Mouse (Mus musculus) intestine, postnatal 0 days (tissue): ENCODE results near the gene Fam118b. TPM values are rescaled to one million over a fixed set of nuclear protein-coding genes. Genes with fewer than 3 reads are reported as not detected.

Source experiments
- ATAC-seq: fragments of 200-750 bp; cut with Nextera tagmentation; 2 replicates; pipeline ENCODE4 v1.8.0; 2017; ENCODE audit warnings: mild to moderate bottlenecking, moderate TSS enrichment, moderate library complexity
- H3K27ac ChIP-seq: fragments of 300-500 bp; sonication (generic); 2 replicates; pipeline ENCODE4 v1.5.1; 2014; ENCODE audit warnings: mild to moderate bottlenecking, low read depth, low read length, moderate library complexity
- H3K27me3 ChIP-seq: fragments of 300-500 bp; sonication (generic); replicated peaks from 2 replicates; pipeline ENCODE4 v1.6.1; 2014; ENCODE audit warnings: low read length, mixed read lengths; ENCODE audit not compliant: control insufficient read depth, insufficient read depth
- H3K36me3 ChIP-seq: fragments of 300-500 bp; sonication (generic); 2 replicates; pipeline ENCODE4 v1.6.1; 2014; ENCODE audit warnings: mild to moderate bottlenecking, moderate library complexity; ENCODE audit not compliant: control insufficient read depth, insufficient read depth
- H3K4me1 ChIP-seq: fragments of 300-500 bp; sonication (generic); replicated peaks from 2 replicates; pipeline ENCODE4 v1.6.1; 2014; ENCODE audit warnings: antibody characterized with exemption, low read length, mixed read lengths; ENCODE audit not compliant: control insufficient read depth, insufficient read depth
- H3K4me2 ChIP-seq: fragments of 300-500 bp; sonication (generic); replicated peaks from 2 replicates; pipeline ENCODE4 v1.6.1; 2014; ENCODE audit warnings: low read depth, mild to moderate bottlenecking, moderate library complexity
- H3K4me3 ChIP-seq: fragments of 300-500 bp; sonication (generic); 2 replicates; pipeline ENCODE4 v1.5.1; 2014; ENCODE audit warnings: low read depth, low read length
- H3K9ac ChIP-seq: fragments of 300-500 bp; sonication (generic); 2 replicates; pipeline ENCODE4 v1.6.1; 2014; ENCODE audit warnings: mild to moderate bottlenecking, low read depth, low read length
- H3K9me3 ChIP-seq: fragments of 300-500 bp; sonication (generic); 2 replicates; pipeline ENCODE4 v1.6.1; 2016; ENCODE audit warnings: mixed run types; ENCODE audit not compliant: control insufficient read depth
- CTCF ChIP-seq: sonication (generic); IDR thresholded peaks from 2 replicates; pipeline ENCODE4 v1.5.1; 2016; ENCODE audit warnings: low read depth, mild to moderate bottlenecking, control low read depth, antibody characterized with exemption, moderate library complexity
- whole genome bisulfite sequencing: fragments of 180-500 bp; shearing (Covaris S2); extraction: QIAGEN DNeasy Blood & Tissue Kit; methylation state at CpG from one replicate; pipeline ENCODE4 v1.1.7; 2014; 5-methylcytosine and 5-hydroxymethylcytosine counted together
- polyA plus RNA-seq: library from polyadenylated mRNA; unstranded; fragments of >200 nt; fragmentation: Nextera tagmentation; extraction: Ambion mirVana; gene quantifications from 2 replicates; pipeline ENCODE4 v1.2.1, GENCODE M21; 2015

The Fam118b gene
- polyA plus RNA-seq, 1 experiment from 2014 or later: 73.5 TPM

DNA sequence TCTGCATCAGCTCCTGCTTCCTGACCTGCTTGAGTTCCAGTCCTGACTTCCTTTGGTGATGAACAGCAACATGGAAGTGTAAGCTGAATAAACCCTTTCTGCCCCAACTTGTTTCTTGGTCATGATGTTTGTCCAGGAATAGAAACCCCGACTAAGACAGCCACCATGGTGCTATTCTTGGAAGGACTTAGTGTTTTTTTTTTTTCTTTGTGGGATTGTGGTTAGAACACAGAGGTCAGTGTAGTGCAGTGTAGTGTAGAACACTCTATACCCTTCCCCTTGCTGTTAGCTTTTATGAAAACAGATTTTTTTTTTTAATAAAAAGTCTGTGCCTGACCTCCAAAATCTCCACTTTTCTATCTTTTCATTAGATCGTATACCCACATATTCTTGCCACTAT is 84.8 kb downstream of the Fam118b start:
- Histone ChIP-seq H3K4me1 (no peaks in the 10 kb centered on the region), H3K9ac (no peak overlapping the region), H3K27me3 (no peaks in the 10 kb centered on the region), H3K36me3 (peaks cover 9% of the 10 kb centered on the region; the same call in 1 of the 2 replicates), H3K27ac (no peak overlapping the region), H3K4me2 (no peak overlapping the region), H3K9me3 (no peaks in the 10 kb centered on the region), H3K4me3 (no peak overlapping the region)
- WGBS: 71% methylated on average over 2 of the region's 2 CpGs
- TF ChIP-seq CTCF: no peak
- no peak for ATAC-seq

DNA sequence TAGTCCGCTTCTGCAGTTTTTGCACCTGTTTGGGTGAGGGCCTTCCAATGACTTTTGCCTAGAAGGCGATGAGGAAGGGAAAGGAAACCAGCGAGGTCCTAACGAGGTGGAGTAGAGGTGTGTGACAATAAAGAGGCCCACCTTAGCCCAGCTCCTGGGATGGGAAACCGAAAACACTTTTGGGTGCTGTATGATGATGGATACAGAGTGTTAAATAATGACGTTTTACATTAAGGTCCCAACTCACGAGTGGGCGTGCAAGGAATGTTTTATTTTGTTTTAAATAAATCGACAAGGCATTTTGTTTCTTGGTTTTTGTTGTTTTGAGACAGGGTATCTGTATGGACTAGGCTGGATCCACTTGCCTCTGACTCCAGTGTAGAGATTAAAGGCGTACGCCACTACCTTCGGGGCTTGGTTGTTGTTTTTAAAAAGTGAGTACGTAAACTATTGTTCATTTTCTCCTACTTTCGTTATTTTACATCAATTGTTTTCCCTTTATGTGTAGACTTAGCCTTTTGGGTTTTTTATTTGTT is 91.4 kb downstream of the Fam118b start:
- H3K4me2 ChIP-seq: peak overlapping the region; percentile 74
- no peak for TF ChIP-seq CTCF
- H3K4me1 ChIP-seq: no peaks in the 10 kb centered on the region
- peak overlapping the region; percentile 59 for H3K4me3 ChIP-seq
- H3K36me3 ChIP-seq: no peaks in the 10 kb centered on the region
- no peak for ATAC-seq
- H3K9ac ChIP-seq: no peak overlapping the region
- H3K27me3 ChIP-seq: no peaks in the 10 kb centered on the region
- H3K9me3 ChIP-seq: no peaks in the 10 kb centered on the region
- H3K27ac ChIP-seq: no peak overlapping the region
- 49% methylated on average over 14 of the region's 14 CpGs for WGBS

DNA sequence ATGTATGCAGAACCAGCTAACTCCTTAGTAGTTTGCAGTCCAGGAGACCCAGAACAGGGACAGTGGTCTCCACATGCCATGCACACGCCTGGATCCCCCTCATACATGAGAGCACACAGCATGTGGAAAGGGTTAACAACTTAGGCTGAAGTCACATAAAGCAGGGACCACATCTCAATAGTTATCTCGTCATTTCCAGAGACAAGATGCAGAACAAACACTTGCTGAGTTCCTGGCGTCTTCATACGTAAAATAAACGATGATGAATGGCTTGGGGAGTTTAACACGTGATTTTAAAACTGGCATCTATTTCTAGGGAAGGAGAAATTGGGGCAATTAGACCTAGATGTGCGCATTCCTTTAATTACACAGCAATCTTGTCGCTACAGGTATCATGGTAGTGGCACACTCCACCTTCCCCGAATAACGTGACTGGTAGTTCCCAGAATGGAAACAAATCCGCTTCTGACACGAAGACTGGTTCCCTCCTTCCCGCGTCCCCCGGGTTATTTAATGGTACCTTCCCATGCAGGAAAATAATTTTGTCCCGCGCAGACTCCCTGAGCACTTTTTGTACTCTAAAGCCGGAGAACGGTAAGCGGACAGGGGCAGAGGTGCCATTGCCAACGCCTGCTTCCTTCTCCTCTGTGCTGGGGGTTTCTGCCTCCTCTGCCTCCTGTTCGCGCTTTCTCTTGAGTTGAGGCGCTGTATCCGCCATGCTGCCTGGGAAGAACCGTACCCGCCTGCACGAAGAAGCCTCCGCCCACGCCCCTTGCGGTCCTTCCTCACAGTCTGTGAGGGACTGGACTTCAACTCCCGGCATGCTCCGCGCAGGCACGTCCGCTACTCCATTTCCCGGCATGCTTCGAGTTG is 92.1 kb downstream of the Fam118b start, which contains the start of gene Dcps:
TSS of gene Dcps (minus strand) at position 811 of the 873 bp plus-strand sequence.
- Histone ChIP-seq H3K9ac (peak within 1 kb of the TSS; percentile 28), H3K4me2 (peak within 1 kb of the TSS; percentile 74), H3K4me1 (no peaks in the 10 kb centered on the region), H3K4me3 (peak within 1 kb of the TSS; percentile 59), H3K9me3 (no peaks in the 10 kb centered on the region), H3K36me3 (no peaks in the 10 kb centered on the region), H3K27ac (peak within 1 kb of the TSS; percentile 55), H3K27me3 (no peaks in the 10 kb centered on the region)
- WGBS: under 1% methylated on average over 38 of the region's 38 CpGs
- ATAC-seq: peak; percentile 93
- TF ChIP-seq CTCF: peak; percentile 57

DNA sequence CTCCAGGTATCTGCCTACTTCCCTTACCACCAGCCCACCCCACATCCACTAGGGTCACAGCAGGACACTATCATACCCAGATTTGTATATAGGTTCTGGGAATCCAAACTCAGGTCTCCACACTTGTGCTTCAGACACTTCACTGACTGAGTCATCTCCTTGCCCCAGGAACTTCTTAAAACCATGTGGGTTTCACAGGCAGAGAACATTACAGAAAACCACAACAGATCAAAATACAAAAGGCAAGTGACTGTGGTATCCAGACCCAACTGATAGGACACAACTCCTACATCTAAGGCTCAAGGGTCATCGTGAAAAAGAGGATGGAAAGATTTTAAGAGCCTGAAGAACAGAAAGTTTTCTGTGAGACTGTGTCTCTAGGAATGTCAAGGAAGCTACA is 94.3 kb downstream of the Fam118b start:
- Histone ChIP-seq H3K27ac (no peak overlapping the region), H3K4me3 (no peak overlapping the region), H3K27me3 (no peaks in the 10 kb centered on the region), H3K9ac (no peak overlapping the region), H3K4me1 (no peaks in the 10 kb centered on the region), H3K9me3 (no peaks in the 10 kb centered on the region), H3K36me3 (peaks cover 8% of the 10 kb centered on the region), H3K4me2 (no peak overlapping the region)
- ATAC-seq: no peak
- no peak for TF ChIP-seq CTCF
- 89% methylated on average over 1 of the region's 1 CpGs for WGBS

DNA sequence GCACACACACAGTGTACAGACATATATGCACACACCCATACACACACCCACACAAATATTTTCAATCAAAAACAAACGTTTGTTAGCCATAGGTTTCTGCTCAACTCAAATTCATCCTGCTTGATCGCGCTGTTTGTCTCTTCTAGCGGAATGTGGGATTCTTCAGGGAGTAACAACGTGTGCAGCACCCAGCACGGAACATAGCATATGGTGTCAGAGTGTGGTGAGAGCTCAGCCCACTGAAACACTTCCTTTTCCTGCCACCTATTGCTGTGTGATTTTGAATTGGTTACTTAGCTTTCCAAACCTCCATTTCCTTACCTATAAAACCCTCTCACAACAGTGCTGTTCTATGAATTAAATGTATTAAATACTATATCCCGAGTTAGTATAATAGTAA is 97.5 kb downstream of the Fam118b start:
- Histone ChIP-seq H3K9ac (no peak overlapping the region), H3K9me3 (no peaks in the 10 kb centered on the region), H3K4me1 (no peaks in the 10 kb centered on the region), H3K4me2 (no peak overlapping the region), H3K36me3 (peaks cover 8% of the 10 kb centered on the region), H3K4me3 (no peak overlapping the region), H3K27me3 (no peaks in the 10 kb centered on the region), H3K27ac (no peak overlapping the region)
- TF ChIP-seq CTCF: no peak
- 89% methylated on average over 7 of the region's 7 CpGs for WGBS
- no peak for ATAC-seq

Other genes starting within 250 kb of the Fam118b start
- 242 and 257 TPM in 2 replicates for gene St3gal4, start 148.5 kb downstream of the Fam118b start, polyA plus RNA-seq
- 25.7 and 26.1 TPM in 2 replicates for gene Dcps, start 91.7 kb downstream of the Fam118b start, polyA plus RNA-seq
- 118 and 130 TPM in 2 replicates for gene Srpr, start 67.6 kb downstream of the Fam118b start, polyA plus RNA-seq
- gene Tirap, start 67.5 kb downstream of the Fam118b start, polyA plus RNA-seq: 9.7 and 10.0 TPM in 2 replicates
- gene Foxred1, start 56.8 kb downstream of the Fam118b start, polyA plus RNA-seq: 20.3 and 20.4 TPM in 2 replicates
- gene Rpusd4, start 60 bp upstream of the Fam118b start, polyA plus RNA-seq: 16.3 and 16.6 TPM in 2 replicates
- gene Cdon, start 153.3 kb upstream of the Fam118b start, polyA plus RNA-seq: 1.9 and 2.4 TPM in 2 replicates